Mouse (Mus musculus) liver, postnatal 0 days (tissue): ENCODE data around the gene Emcn.

Experiments
- CTCF ChIP-seq: sonication (generic); IDR thresholded peaks from 2 replicates; pipeline ENCODE4 v1.5.1; 2016; ENCODE audit warnings: antibody characterized with exemption, low read depth
- EP300 ChIP-seq: IDR thresholded peaks from 2 replicates; pipeline ENCODE4 v1.6.1; 2016; ENCODE audit warnings: antibody characterized with exemption, low read depth, mild to moderate bottlenecking

- no peak for TF ChIP-seq CTCF
- no peak for TF ChIP-seq EP300
These were observed 20.9 kb upstream of the Emcn start for GRCm38 (mm10) chr3:137319950-137320349.
